Mouse (Mus musculus) B cell, adult 2 months (primary cell): ENCODE data around the gene Gm1673.

Experiments used
- DNase-seq, 2 experiments: peaks; one replicate each; pipeline ENCODE4 v3.0.0; 2022

Gm1673 gene

DNA sequence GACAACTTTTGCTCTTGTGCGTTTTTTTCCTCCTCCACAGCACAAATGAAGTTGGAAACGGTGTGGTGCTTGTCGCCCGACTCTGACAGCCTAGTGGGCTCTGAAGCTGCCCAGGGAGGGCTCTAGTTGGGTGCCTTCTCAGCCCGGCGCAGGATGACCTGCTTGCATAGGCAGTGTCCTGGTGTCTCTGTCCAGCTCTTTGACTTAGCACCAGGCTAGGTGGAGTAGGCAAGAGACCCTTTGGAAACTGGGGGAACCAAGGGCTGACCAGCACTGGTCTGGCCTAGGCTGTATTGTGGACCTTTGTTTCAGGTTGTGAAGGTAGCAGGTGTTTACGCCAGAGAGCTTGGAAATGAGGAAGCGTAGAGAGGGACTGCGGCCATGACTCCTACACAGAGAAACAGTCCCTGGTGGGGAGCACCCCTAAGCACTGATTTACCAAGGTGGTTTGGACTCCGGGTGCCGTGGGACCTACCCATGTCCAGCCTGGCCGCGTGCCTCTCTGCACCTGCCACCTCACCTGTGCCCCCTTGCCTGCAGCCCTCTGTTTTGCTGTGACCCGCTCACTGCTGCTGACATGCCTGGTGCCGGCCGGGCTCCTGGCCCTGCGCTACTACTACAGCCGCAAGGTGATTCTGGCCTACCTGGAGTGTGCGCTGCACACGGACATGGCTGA, 14.7 kb downstream of the Gm1673 start:
- no peak for DNase-seq

DNA sequence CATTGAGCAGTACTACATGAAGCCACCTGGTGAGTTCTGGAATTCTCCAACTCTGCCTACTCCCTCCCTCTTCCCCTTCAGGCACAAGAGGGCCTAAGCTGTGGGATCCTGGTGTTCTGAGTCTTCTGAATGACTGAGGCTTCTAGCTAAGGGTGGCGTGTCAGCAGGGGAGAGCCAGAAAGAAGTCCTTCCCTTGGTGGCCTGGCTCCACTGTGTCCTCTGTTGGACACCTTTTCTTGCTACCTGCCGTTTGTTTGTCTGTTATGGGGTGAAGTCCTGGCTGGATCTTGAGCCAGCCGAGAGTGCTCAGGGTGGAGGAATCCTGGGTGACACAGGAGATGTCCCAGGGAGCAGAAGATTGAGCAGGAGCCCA, 15.3 kb downstream of the Gm1673 start:
- no peak for DNase-seq

DNA sequence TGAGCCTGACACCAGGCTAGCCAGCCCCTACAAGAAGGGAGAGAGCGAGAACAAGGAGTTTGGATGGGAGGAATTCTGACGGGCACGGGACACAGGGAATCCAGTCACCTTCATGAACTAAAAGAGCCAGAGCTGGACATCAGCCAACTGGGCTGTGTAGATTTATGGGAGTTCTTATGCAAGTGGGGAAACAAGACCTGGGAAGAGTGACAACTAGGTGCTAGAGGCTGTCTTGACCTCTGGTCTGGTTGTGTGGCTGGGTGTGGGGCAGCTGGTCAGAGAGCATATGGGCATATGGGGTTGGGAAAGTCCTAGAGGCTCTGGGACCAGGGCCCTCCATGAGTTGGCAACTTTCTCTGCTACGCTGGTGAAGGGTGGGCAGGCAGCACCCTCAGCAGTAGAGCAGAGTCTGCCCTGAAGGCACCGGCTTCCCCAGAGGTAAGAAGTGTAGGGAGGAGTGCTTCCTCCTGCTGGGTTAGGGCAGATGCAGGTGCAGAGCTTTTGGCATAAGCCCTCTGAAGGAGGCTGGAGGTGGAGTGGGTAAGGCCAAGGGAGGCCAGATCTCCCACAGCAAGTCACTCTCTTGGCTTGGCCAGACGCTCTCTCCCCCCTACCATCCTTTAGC, 16.3 kb downstream of the Gm1673 start:
- DNase-seq = no peak

DNA sequence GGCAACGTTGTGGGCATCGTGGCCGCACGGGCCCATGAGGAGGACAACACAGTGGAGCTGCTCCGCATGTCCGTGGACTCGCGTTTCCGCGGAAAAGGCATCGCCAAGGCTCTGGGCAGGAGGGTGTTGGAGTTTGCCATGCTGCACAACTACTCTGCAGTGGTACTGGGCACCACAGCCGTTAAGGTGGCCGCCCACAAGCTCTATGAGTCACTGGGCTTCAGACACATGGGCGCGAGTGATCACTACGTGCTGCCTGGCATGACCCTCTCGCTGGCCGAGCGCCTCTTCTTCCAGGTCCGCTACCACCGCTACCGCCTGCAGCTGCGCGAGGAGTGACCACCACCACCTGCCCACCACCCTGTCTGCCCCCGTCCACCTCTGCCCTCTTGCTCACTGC, 17.6 kb downstream of the Gm1673 start:
- no peak for DNase-seq

DNA sequence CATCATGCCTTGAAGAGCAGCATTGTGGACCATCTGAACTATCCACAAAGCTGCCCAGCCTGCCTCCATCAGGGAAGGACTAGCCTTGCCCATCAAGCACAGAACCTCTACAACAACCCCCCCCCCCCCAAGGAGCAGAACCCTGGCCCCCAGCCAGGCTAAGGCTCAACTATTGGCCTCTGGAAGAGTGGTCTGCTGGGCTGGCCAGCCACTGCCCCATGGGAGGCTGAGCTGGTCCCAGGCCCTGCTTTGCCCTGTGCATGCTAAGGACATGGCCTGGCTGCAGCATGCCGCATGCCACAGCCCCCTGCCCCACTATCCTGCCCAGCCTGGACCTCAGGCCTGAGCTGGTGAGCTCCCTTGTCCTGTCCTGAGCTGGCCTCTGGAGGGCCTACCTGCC, 18.2 kb downstream of the Gm1673 start:
- no peak for DNase-seq

DNA sequence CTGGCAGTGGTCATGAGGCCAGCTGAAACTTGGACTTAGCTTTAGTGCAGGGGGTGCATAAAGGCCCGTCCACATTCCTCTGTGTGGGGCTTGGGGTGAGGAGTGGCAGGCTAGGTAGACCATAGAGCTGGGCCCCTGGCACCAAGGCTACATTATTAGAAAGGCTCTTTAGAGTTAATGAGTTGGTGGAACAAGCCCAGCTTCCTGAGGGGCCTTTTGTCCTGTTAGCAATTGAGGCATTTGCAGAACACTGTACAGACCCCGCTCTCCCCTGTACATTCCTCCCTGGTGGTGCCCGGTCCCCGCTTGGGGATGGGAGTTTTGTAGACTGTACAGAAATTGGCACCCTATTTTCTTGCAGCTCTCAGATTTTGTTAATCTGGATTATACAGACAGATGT, 19.4 kb downstream of the Gm1673 start:
- no peak for DNase-seq

DNA sequence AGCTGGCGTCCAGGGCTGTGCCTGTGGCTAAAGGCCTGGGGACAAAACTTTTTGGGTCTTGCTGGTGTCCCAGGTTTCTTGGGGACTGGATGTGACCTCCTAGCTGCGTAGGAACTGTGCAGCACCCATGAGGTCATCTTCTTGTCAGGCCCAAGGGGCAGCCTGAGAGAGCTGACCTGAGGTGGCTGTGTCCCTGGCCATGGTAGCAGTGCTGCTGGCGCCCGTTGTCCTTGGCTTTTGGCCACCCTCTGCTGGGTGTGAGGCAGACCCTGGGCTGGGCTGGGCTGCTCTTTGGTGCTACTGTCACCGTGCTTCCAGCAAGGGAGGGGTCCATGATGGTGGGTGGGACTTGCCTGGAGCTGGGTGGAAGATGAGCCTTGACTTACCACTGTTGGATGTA, 21.4 kb downstream of the Gm1673 start:
- no peak for DNase-seq

DNA sequence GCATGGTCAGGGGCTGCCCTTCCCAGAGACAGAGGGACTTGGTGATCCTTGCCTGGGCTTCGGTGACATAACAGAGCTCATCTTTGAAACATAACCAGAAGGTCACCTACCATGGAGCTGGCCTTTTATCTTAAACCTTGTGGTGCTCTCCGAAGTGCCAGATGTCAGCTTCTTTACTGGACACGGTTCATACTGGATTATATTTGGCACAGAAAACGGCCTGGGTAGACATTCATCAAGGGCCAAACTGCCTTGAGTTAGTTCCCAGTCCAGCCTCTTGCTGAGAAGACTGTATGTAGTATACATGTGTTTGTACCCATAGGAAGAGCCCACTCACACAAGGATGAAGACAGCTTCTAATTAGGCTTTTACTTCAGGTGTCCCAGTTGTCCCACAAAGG, 23.6 kb downstream of the Gm1673 start:
- no peak for DNase-seq

DNA sequence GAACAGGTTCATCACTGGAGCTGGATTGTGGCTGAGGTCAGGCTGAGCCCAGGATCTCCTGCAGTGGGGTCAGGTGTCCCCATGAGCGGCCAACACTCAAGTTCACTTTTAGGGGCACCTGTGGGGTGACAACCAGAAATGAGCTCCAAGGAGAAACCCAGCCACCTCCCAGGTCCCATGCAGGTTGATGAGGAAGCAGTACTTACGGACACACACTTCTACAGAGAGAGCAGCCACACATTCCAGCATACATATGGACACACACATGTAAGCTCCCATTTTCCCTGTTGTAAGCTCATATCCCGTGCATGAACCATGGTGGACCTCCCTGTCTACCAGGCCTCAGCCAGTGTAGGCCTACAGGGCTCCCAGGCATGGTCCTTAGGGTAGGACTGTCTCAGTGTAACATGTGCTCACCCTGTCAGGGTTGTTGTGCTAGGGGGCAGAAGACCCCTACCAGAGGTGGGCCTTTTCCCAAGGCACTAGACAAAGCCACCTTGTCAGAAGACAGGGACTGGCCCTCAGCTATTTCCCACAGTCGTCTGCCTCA, 24.2 kb downstream of the Gm1673 start:
- DNase-seq = no peak

DNA sequence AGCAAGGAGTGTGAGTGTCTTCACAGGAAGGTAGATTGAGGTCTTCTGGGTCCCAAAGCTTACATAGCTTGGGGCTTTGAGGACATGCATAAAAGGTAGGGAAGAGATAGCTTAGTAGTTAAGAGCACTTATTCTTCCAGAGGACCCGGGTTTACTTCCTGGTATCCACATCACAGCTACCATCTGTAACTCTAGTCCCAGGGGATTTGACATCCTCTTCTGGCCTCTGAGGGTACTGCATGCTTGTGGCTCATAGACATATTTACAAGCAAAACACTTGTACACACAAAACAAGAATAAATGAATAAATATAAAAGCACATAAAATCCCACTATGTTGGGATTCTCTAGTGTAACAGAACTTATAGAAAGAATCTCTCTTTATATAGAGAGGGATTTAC, 31.4 kb downstream of the Gm1673 start:
- peak; percentile 69 to 72 for DNase-seq

DNA sequence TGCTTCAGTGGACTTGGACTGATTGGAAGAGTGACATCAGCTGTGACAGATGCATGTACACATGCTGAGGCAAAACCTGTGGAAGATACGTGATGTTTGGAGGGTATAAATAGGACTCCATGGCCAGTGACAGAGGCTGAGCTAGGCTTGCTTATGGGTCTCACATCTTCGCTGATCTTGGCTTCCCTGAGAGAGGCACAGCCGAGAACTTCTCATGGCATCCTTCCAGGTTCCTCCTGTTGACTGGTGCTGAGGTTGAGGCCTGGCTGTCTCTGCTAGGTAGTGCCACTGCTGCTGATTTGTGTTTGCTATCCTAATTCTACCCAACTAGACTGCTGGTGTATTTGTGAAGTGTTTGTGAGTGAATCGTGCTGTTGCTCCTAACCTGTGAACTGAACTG, 35.7 kb downstream of the Gm1673 start:
- no peak for DNase-seq

DNA sequence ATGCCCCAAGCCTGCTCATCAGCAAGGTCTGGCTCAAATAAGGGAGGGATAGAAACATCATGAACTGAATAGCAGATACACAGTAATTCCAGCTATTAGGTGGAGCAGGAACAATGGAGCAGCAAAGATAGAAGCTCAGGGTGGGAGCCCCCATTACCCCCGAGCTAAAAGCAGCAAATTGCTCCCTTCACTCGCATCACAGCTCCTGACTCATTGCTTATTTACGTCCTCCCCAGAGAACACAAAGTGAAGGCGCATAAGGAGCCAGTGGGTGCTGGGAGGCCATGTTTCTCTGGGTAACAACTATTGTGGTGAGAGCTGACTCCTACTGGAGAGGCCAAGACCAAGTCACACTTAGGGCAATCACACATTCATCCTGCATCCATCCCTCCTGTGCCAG, 46.9 kb downstream of the Gm1673 start:
- no peak for DNase-seq

DNA sequence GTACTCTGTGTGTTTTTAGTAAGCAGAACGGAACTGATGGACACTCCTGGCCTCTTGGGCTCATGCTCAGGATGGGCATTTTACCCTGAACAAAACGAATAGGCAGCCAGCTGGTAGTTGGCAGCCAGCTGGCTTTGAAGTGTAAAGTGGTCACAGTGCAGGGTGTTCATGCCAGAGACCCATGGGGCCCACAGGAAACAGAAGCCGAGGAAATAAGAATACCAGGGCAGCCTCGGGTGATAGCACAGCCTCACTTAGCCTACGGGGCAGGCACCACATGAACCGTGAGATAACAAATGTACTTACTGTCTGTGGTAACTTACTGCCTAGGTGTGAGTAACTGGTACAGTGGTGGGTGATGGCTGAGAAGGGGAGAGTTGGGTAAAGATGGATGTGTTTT, 47.8 kb downstream of the Gm1673 start:
- no peak for DNase-seq

DNA sequence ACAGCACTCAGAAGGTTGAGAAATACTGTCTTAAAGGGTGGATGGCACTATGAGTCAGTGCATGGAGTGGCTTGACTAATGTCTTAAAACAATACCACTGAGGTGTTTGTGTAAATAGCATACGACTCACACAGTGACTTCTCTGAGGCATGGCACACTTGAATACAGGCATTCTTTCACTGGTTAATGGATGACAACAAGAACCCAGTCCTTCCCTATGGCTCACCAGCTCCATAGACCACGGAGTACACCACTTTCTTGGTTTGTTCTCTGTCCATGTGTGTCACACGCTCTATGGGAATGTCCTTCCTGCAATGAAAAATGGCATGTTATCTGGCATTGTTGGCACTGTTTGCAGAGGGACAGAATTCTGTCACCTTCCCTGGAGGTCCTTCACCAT, 49.3 kb downstream of the Gm1673 start:
- no peak for DNase-seq
